Mouse (Mus musculus) stomach, embryonic 16.5 days (tissue): ENCODE measurements at regions not wholly inside any gene's neighbourhood (a gene's known extent, or its start where the extent isn't known, plus 50 kb on each side); places are given as distances from the start of the nearest gene placed in this dataset.

ENCODE experiments used
- ATAC-seq: fragments of 200-750 bp; cut with Nextera tagmentation; 2 replicates; pipeline ENCODE4 v1.8.0; 2017; ENCODE audit warnings: moderate number of reproducible peaks, moderate TSS enrichment; ENCODE audit not compliant: insufficient read depth, low FRiP score
- H3K27ac ChIP-seq: fragments of 300-500 bp; sonication (generic); 2 replicates; pipeline ENCODE4 v1.5.1; 2014; ENCODE audit warnings: low read length
- H3K27me3 ChIP-seq: fragments of 300-500 bp; sonication (generic); 2 replicates; pipeline ENCODE4 v1.6.1; 2014; ENCODE audit warnings: low read length, control low read depth, mixed read lengths; ENCODE audit not compliant: control insufficient read depth, insufficient read depth
- H3K36me3 ChIP-seq: fragments of 300-500 bp; sonication (generic); 2 replicates; pipeline ENCODE4 v1.6.1; 2014; ENCODE audit warnings: low read length; ENCODE audit not compliant: control insufficient read depth, insufficient read depth
- H3K4me1 ChIP-seq: fragments of 300-500 bp; sonication (generic); 2 replicates; pipeline ENCODE4 v1.6.1; 2014; ENCODE audit warnings: low read length, control low read depth, mixed read lengths; ENCODE audit not compliant: control insufficient read depth, insufficient read depth
- H3K4me2 ChIP-seq: fragments of 300-500 bp; sonication (generic); 2 replicates; pipeline ENCODE4 v1.6.1; 2014; ENCODE audit warnings: low read depth, low read length, mixed read lengths
- H3K4me3 ChIP-seq: fragments of 300-500 bp; sonication (generic); replicated peaks from 2 replicates; pipeline ENCODE4 v1.5.1; 2014; ENCODE audit warnings: mild to moderate bottlenecking, low read length
- H3K9ac ChIP-seq: fragments of 300-500 bp; sonication (generic); 2 replicates; pipeline ENCODE4 v1.6.1; 2014; ENCODE audit warnings: low read length
- H3K9me3 ChIP-seq: fragments of 300-500 bp; sonication (generic); replicated peaks from 2 replicates; pipeline ENCODE4 v1.6.1; 2016; ENCODE audit warnings: low read length, control low read depth; ENCODE audit not compliant: control insufficient read depth
- WGBS: fragments of 180-500 bp; shearing (Covaris S2); extraction: QIAGEN DNeasy Blood & Tissue Kit; methylation state at CpG from one replicate; pipeline ENCODE4 v1.1.7; 2014; 5-methylcytosine and 5-hydroxymethylcytosine counted together

- no peak overlapping the region for H3K27ac ChIP-seq
- H3K4me1 ChIP-seq, result no peaks in the 10 kb centered on the region
- no peak overlapping the region for H3K9ac ChIP-seq
- H3K9me3 ChIP-seq, result no peaks in the 10 kb centered on the region
- H3K36me3 ChIP-seq, result no peaks in the 10 kb centered on the region
- no peaks in the 10 kb centered on the region for H3K27me3 ChIP-seq
- H3K4me3 ChIP-seq, result no peak overlapping the region
- no peak for ATAC-seq
- no peak overlapping the region for H3K4me2 ChIP-seq
- 69% methylated on average over 4 of the region's 4 CpGs for WGBS
Measured at GRCm38 (mm10) chr3:8310379-8311128, 1299.3 kb downstream of the Zfp704 start.

- no peak overlapping the region for H3K27ac ChIP-seq
- WGBS, result 73% methylated on average over 3 of the region's 3 CpGs
- no peak overlapping the region for H3K9ac ChIP-seq
- H3K4me1 ChIP-seq, result no peaks in the 10 kb centered on the region
- ATAC-seq, result no peak
- H3K9me3 ChIP-seq, result no peaks in the 10 kb centered on the region
- H3K27me3 ChIP-seq, result no peaks in the 10 kb centered on the region
- H3K36me3 ChIP-seq, result no peaks in the 10 kb centered on the region
- H3K4me3 ChIP-seq, result no peak overlapping the region
- no peak overlapping the region for H3K4me2 ChIP-seq
Measured at GRCm38 (mm10) chr3:8307296-8307695, 1302.6 kb downstream of the Zfp704 start.

- Histone ChIP-seq H3K9ac (no peak overlapping the region), H3K4me2 (no peak overlapping the region), H3K27ac (no peak overlapping the region), H3K36me3 (no peaks in the 10 kb centered on the region), H3K4me3 (no peak overlapping the region), H3K27me3 (no peaks in the 10 kb centered on the region), H3K4me1 (no peaks in the 10 kb centered on the region), H3K9me3 (no peaks in the 10 kb centered on the region)
- ATAC-seq, result no peak
Measured at GRCm38 (mm10) chr3:8304784-8305183, 1305.1 kb downstream of the Zfp704 start.

- 55% methylated on average over 1 of the region's 1 CpGs for WGBS
- Histone ChIP-seq H3K4me1 (no peaks in the 10 kb centered on the region), H3K27me3 (no peaks in the 10 kb centered on the region), H3K4me2 (no peak overlapping the region), H3K27ac (no peak overlapping the region), H3K9me3 (no peaks in the 10 kb centered on the region), H3K9ac (no peak overlapping the region), H3K36me3 (no peaks in the 10 kb centered on the region), H3K4me3 (no peak overlapping the region)
- no peak for ATAC-seq
Measured at GRCm38 (mm10) chr3:8293036-8293435, 1316.8 kb downstream of the Zfp704 start.

GRCm38 (mm10) chr3:8289558-8289957 lies 1320.3 kb downstream of the Zfp704 start:
- 69% methylated on average over 2 of the region's 2 CpGs for WGBS
- Histone ChIP-seq H3K9me3 (no peaks in the 10 kb centered on the region), H3K9ac (no peak overlapping the region), H3K4me2 (no peak overlapping the region), H3K4me3 (no peak overlapping the region), H3K27ac (no peak overlapping the region), H3K27me3 (no peaks in the 10 kb centered on the region), H3K4me1 (no peaks in the 10 kb centered on the region), H3K36me3 (no peaks in the 10 kb centered on the region)
- no peak for ATAC-seq

GRCm38 (mm10) chr3:8288437-8288836 lies 1321.4 kb downstream of the Zfp704 start:
- 36% methylated on average over 1 of the region's 1 CpGs for WGBS
- no peak for ATAC-seq
- H3K4me1 ChIP-seq, result no peaks in the 10 kb centered on the region

GRCm38 (mm10) chr3:8284655-8285428 lies 1325.0 kb downstream of the Zfp704 start:
- Histone ChIP-seq H3K36me3 (no peaks in the 10 kb centered on the region), H3K4me1 (no peaks in the 10 kb centered on the region), H3K4me3 (no peak overlapping the region), H3K27ac (no peak overlapping the region), H3K9ac (no peak overlapping the region), H3K4me2 (no peak overlapping the region), H3K27me3 (no peaks in the 10 kb centered on the region), H3K9me3 (no peaks in the 10 kb centered on the region)
- 56% methylated on average over 14 of the region's 14 CpGs for WGBS
- ATAC-seq, result no peak

More at GRCm38 (mm10) chr3:8288437-8288836, 1321.4 kb downstream of the Zfp704 start:
- Histone ChIP-seq H3K9me3 (no peaks in the 10 kb centered on the region), H3K36me3 (no peaks in the 10 kb centered on the region), H3K27me3 (no peaks in the 10 kb centered on the region), H3K4me3 (no peak overlapping the region), H3K9ac (no peak overlapping the region), H3K4me2 (no peak overlapping the region), H3K27ac (no peak overlapping the region)

- H3K27ac ChIP-seq, result no peak overlapping the region
- no peak overlapping the region for H3K4me2 ChIP-seq
- ATAC-seq, result no peak
- H3K4me3 ChIP-seq, result no peak overlapping the region
- H3K9me3 ChIP-seq, result no peaks in the 10 kb centered on the region
- no peaks in the 10 kb centered on the region for H3K36me3 ChIP-seq
- H3K9ac ChIP-seq, result no peak overlapping the region
- no peaks in the 10 kb centered on the region for H3K27me3 ChIP-seq
- no peaks in the 10 kb centered on the region for H3K4me1 ChIP-seq
- WGBS, result 71% methylated on average over 2 of the region's 2 CpGs
Measured at GRCm38 (mm10) chr3:8282411-8282810, 1327.5 kb downstream of the Zfp704 start.

GRCm38 (mm10) chr3:8276661-8277060 lies 1333.2 kb downstream of the Zfp704 start:
- Histone ChIP-seq H3K4me2 (no peak overlapping the region), H3K9me3 (no peaks in the 10 kb centered on the region), H3K4me3 (no peak overlapping the region), H3K36me3 (no peaks in the 10 kb centered on the region), H3K27ac (no peak overlapping the region), H3K9ac (no peak overlapping the region), H3K4me1 (no peaks in the 10 kb centered on the region), H3K27me3 (no peaks in the 10 kb centered on the region)
- 73% methylated on average over 1 of the region's 1 CpGs for WGBS
- no peak for ATAC-seq
